Mouse (Mus musculus): ENCODE results near the gene Fam208b. TPM values are rescaled to one million over a fixed set of nuclear protein-coding genes. Genes with fewer than 3 reads are reported as not detected.

Gene Fam208b
- polyA plus RNA-seq, 1 experiment, result 0.74 TPM

GRCm38 (mm10) chr13:3642538-3642937, 31.6 kb upstream of the Fam208b start:
- Histone ChIP-seq H3K4me1 (ENCODE audit: control insufficient read depth, insufficient read depth, insufficient read length, low read length) (peaks cover 15% of the 10 kb centered on the region), H3K27ac (ENCODE audit: insufficient read depth, low read depth, low read length) (no peak overlapping the region), H3K27me3 (ENCODE audit: control insufficient read depth, insufficient read depth, low read length) (no peaks in the 10 kb centered on the region), H3K36me3 (ENCODE audit: control insufficient read depth, insufficient read depth, low read length) (0 out of 2 replicates have a peak, but pooled peaks cover 2% of the 10 kb centered on the region), H3K4me3 (ENCODE audit: low read depth, low read length) (no peak overlapping the region)
- 63% methylated on average over 5 of the region's 5 CpGs for WGBS
- no peak for TF ChIP-seq POLR2A (IDR thresholded peaks at IDR 0.05; ENCODE audit: low read depth, low read length)
- no peak for TF ChIP-seq CTCF (IDR thresholded peaks at IDR 0.05; ENCODE audit: extremely low read depth, insufficient read length, insufficient replicate concordance, low read depth, low read length)

DNA sequence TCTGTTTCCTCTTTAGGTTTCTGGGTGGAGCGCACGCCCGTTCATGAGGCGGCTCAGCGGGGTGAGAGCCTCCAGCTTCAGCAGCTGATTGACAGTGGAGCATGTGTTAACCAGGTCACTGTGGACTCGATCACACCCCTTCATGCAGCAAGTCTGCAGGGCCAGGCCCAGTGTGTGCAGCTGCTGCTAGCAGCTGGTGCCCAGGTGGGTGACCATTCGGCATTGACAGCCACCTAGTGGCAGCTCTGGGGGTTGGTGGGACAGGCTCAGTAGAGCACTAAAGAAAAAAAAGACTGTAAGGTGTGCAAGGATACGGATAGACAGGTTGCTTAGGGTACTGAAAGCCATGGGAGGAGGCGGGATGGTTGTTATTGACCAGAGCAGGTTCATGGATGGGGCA, 31.1 kb upstream of the Fam208b start:
- Histone ChIP-seq H3K4me3 (ENCODE audit: low read depth, low read length) (no peak overlapping the region), H3K27ac (ENCODE audit: insufficient read depth, low read depth, low read length) (no peak overlapping the region), H3K36me3 (ENCODE audit: control insufficient read depth, insufficient read depth, low read length) (0 out of 2 replicates have a peak, but pooled peaks cover 2% of the 10 kb centered on the region), H3K27me3 (ENCODE audit: control insufficient read depth, insufficient read depth, low read length) (no peaks in the 10 kb centered on the region), H3K4me1 (ENCODE audit: control insufficient read depth, insufficient read depth, insufficient read length, low read length) (peaks cover 15% of the 10 kb centered on the region)
- WGBS, result 42% methylated on average over 9 of the region's 9 CpGs
- TF ChIP-seq POLR2A (IDR thresholded peaks at IDR 0.05; ENCODE audit: low read depth, low read length) (no peak), CTCF (IDR thresholded peaks at IDR 0.05; ENCODE audit: extremely low read depth, insufficient read length, insufficient replicate concordance, low read depth, low read length) (peak; percentile 63; the same call in 1 of the 2 replicates)

DNA sequence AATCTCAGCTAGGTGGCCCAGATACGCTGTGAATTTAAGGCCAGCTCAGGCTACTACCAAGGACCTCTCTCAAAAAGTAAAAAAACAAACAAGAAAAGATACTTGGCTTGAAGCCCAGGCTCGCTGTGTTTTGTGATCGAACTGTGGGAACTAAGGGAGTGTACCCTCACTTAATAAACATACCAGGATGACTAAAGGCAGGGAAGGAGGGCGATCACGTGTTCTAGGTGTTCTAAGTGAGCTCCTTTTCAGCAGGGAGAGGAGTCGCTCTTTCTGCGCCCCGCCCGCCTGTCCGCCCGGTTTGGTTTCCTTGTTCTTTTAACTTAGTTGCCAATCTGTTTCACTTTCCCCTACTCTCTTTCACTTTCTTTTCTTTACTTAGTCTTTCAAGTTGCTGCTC, 25.9 kb upstream of the Fam208b start:
- Histone ChIP-seq H3K4me1 (ENCODE audit: control insufficient read depth, insufficient read depth, insufficient read length, low read length) (peaks cover under 1% of the 10 kb centered on the region; the same call in 1 of the 2 replicates), H3K36me3 (ENCODE audit: control insufficient read depth, insufficient read depth, low read length) (no peaks in the 10 kb centered on the region), H3K27me3 (ENCODE audit: control insufficient read depth, insufficient read depth, low read length) (no peaks in the 10 kb centered on the region), H3K4me3 (ENCODE audit: low read depth, low read length) (peak overlapping the region; percentile 9; the same call in 1 of the 2 replicates), H3K27ac (ENCODE audit: insufficient read depth, low read depth, low read length) (peak overlapping the region; percentile 56)
- 4% methylated on average over 11 of the region's 11 CpGs for WGBS
- TF ChIP-seq POLR2A (IDR thresholded peaks at IDR 0.05; ENCODE audit: low read depth, low read length), result no peak
- no peak for TF ChIP-seq CTCF (IDR thresholded peaks at IDR 0.05; ENCODE audit: extremely low read depth, insufficient read length, insufficient replicate concordance, low read depth, low read length)

GRCm38 (mm10) chr13:3635076-3635475, 24.2 kb upstream of the Fam208b start:
- H3K4me1 ChIP-seq (ENCODE audit: control insufficient read depth, insufficient read depth, insufficient read length, low read length), result peaks cover 2% of the 10 kb centered on the region; the same call in 1 of the 2 replicates
- no peaks in the 10 kb centered on the region for H3K27me3 ChIP-seq (ENCODE audit: control insufficient read depth, insufficient read depth, low read length)
- WGBS, result 34% methylated on average over 3 of the region's 3 CpGs
- TF ChIP-seq CTCF (IDR thresholded peaks at IDR 0.05; ENCODE audit: extremely low read depth, insufficient read length, insufficient replicate concordance, low read depth, low read length), result no peak
- no peak for TF ChIP-seq POLR2A (IDR thresholded peaks at IDR 0.05; ENCODE audit: low read depth, low read length)
- H3K4me3 ChIP-seq (ENCODE audit: low read depth, low read length), result no peak overlapping the region
- no peak overlapping the region for H3K27ac ChIP-seq (ENCODE audit: insufficient read depth, low read depth, low read length)
- no peaks in the 10 kb centered on the region for H3K36me3 ChIP-seq (ENCODE audit: control insufficient read depth, insufficient read depth, low read length)

DNA sequence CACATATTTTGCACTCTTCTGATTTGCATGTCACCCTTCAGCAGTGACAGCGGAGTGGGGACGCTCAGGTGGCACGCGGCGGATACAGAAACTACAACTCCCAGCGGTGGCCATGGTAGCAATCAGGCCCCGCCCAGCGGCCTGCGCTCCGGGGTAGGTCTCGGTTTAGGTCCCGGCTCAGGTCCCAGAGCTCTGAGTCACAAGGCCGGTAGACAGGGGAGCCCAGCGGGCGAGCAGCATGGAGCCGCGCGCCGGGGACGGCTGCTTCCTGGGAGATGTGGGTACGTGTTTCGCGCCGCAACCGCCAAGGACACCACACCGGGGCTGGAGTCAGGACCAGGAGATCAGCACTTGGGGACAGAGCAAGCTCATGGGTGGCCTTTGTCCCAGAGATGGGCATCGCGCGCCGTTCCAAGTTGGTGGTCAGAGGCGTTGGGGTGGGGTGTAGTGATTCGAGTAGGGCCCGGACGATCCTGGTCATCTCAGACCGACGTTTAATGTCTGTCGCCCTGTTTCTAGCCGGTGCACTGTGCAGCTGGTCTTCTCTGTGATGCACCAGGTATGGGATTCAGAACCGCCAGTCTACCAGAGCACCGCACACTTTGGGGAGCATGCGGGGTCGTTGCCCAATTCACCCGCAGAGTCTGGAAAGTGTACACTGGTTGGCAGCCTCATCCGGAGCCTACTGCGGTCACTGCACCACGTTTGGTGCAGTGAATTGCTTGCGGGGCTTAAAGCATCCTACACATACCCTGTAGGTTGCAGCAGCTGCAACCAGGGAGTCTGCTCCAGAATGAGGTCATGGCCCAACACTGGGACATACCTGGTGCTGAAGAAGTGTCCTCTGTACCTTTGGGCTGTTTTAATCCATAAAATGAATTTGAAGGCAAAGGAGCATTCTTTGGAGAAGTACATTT, 23.2 kb upstream of the Fam208b start, which contains the start of gene Asb13:
TSS of gene Asb13 (plus strand) at position 138 of the 917 bp plus-strand sequence.
- H3K27ac ChIP-seq (ENCODE audit: insufficient read depth, low read depth, low read length), result peak within 1 kb of the TSS; percentile 32; the same call in 1 of the 2 replicates
- under 1% methylated on average over 47 of the region's 47 CpGs for WGBS

GRCm38 (mm10) chr13:3633131-3633530, 22.2 kb upstream of the Fam208b start:
- no peak overlapping the region for H3K4me3 ChIP-seq (ENCODE audit: low read depth, low read length)
- TF ChIP-seq CTCF (IDR thresholded peaks at IDR 0.05; ENCODE audit: extremely low read depth, insufficient read length, insufficient replicate concordance, low read depth, low read length) (no peak), POLR2A (IDR thresholded peaks at IDR 0.05; ENCODE audit: low read depth, low read length) (no peak)
- 39% methylated on average over 6 of the region's 6 CpGs for WGBS
- no peak overlapping the region for H3K27ac ChIP-seq (ENCODE audit: insufficient read depth, low read depth, low read length)
- H3K27me3 ChIP-seq (ENCODE audit: control insufficient read depth, insufficient read depth, low read length), result no peaks in the 10 kb centered on the region
- peaks cover 5% of the 10 kb centered on the region; the same call in 1 of the 2 replicates for H3K4me1 ChIP-seq (ENCODE audit: control insufficient read depth, insufficient read depth, insufficient read length, low read length)
- H3K36me3 ChIP-seq (ENCODE audit: control insufficient read depth, insufficient read depth, low read length), result no peaks in the 10 kb centered on the region

More for the DNA sequence above, 23.2 kb upstream of the Fam208b start, which contains the start of gene Asb13:
- TF ChIP-seq CTCF (IDR thresholded peaks at IDR 0.05; ENCODE audit: extremely low read depth, insufficient read length, insufficient replicate concordance, low read depth, low read length), result peak; percentile 13; the same call in 1 of the 2 replicates
- TF ChIP-seq POLR2A (IDR thresholded peaks at IDR 0.05; ENCODE audit: low read depth, low read length), result peak; percentile 95
- no peaks in the 10 kb centered on the region for H3K27me3 ChIP-seq (ENCODE audit: control insufficient read depth, insufficient read depth, low read length)
- H3K4me3 ChIP-seq (ENCODE audit: low read depth, low read length), result peak within 1 kb of the TSS; percentile 88
- peaks cover 2% of the 10 kb centered on the region; the same call in 1 of the 2 replicates for H3K4me1 ChIP-seq (ENCODE audit: control insufficient read depth, insufficient read depth, insufficient read length, low read length)
- no peaks in the 10 kb centered on the region for H3K36me3 ChIP-seq (ENCODE audit: control insufficient read depth, insufficient read depth, low read length)

GRCm38 (mm10) chr13:3632551-3632950, 21.6 kb upstream of the Fam208b start:
- Histone ChIP-seq H3K4me1 (ENCODE audit: control insufficient read depth, insufficient read depth, insufficient read length, low read length) (peaks cover 7% of the 10 kb centered on the region), H3K36me3 (ENCODE audit: control insufficient read depth, insufficient read depth, low read length) (no peaks in the 10 kb centered on the region), H3K4me3 (ENCODE audit: low read depth, low read length) (no peak overlapping the region), H3K27ac (ENCODE audit: insufficient read depth, low read depth, low read length) (no peak overlapping the region), H3K27me3 (ENCODE audit: control insufficient read depth, insufficient read depth, low read length) (no peaks in the 10 kb centered on the region)
- TF ChIP-seq POLR2A (IDR thresholded peaks at IDR 0.05; ENCODE audit: low read depth, low read length) (no peak), CTCF (IDR thresholded peaks at IDR 0.05; ENCODE audit: extremely low read depth, insufficient read length, insufficient replicate concordance, low read depth, low read length) (no peak)
- 88% methylated on average over 9 of the region's 9 CpGs for WGBS
